Mouse (Mus musculus) forebrain, embryonic 11.5 days (tissue): ENCODE data around the gene Dmkn. TPM values are rescaled to one million over a fixed set of nuclear protein-coding genes. Genes with fewer than 3 reads are reported as not detected.

Experiments used
- ATAC-seq: fragments of 200-750 bp; cut with Nextera tagmentation; replicated peaks from 2 replicates; pipeline ENCODE4 v1.8.0; 2017; ENCODE audit warnings: moderate TSS enrichment; ENCODE audit not compliant: low FRiP score
- DNase-seq: peaks from one replicate; pipeline ENCODE4 v3.0.0-alpha.2; 2017; ENCODE audit warnings: low spot score
- H3K27ac ChIP-seq: fragments of 300-500 bp; sonication (generic); 2 replicates; pipeline ENCODE4 v1.5.1; 2014; ENCODE audit warnings: low read depth, low read length
- H3K27me3 ChIP-seq: fragments of 300-500 bp; sonication (generic); 2 replicates; pipeline ENCODE4 v1.6.1; 2014; ENCODE audit warnings: mild to moderate bottlenecking, low read length, mixed read lengths; ENCODE audit not compliant: control insufficient read depth, insufficient read depth
- H3K36me3 ChIP-seq: fragments of 300-500 bp; sonication (generic); 2 replicates; pipeline ENCODE4 v1.6.1; 2014; ENCODE audit warnings: mild to moderate bottlenecking, low read length, moderate library complexity, mixed read lengths; ENCODE audit not compliant: control insufficient read depth, insufficient read depth
- H3K4me1 ChIP-seq: fragments of 300-500 bp; sonication (generic); replicated peaks from 2 replicates; pipeline ENCODE4 v1.6.1; 2014; ENCODE audit warnings: low read length, mixed read lengths; ENCODE audit not compliant: control insufficient read depth, insufficient read depth
- H3K4me2 ChIP-seq: fragments of 300-500 bp; sonication (generic); 2 replicates; pipeline ENCODE4 v1.6.1; 2014; ENCODE audit warnings: low read depth, mild to moderate bottlenecking, low read length, moderate library complexity, mixed read lengths; ENCODE audit not compliant: severe bottlenecking
- H3K4me3 ChIP-seq: fragments of 300-500 bp; sonication (generic); 2 replicates; pipeline ENCODE4 v1.5.1; 2014; ENCODE audit warnings: low read depth, low read length
- H3K9ac ChIP-seq: fragments of 300-500 bp; sonication (generic); 2 replicates; pipeline ENCODE4 v1.6.1; 2014; ENCODE audit warnings: low read length
- H3K9me3 ChIP-seq: fragments of 300-500 bp; sonication (generic); 2 replicates; pipeline ENCODE4 v1.6.1; 2016; ENCODE audit warnings: low read length, mixed read lengths; ENCODE audit not compliant: control insufficient read depth
- WGBS: fragments of 180-500 bp; shearing (Covaris S2); extraction: QIAGEN DNeasy Blood & Tissue Kit; methylation state at CpG from one replicate; pipeline ENCODE4 v1.1.7; 2014; 5-methylcytosine and 5-hydroxymethylcytosine counted together
- polyA plus RNA-seq: library from polyadenylated mRNA; unstranded; fragments of >200 nt; fragmentation: Nextera tagmentation; extraction: Ambion mirVana; gene quantifications from 2 replicates; pipeline ENCODE4 v1.2.1, GENCODE M21; 2014

Dmkn gene
- polyA plus RNA-seq, 1 experiment from 2014 or later, result not detected

GRCm38 (mm10) chr7:30777911-30778310 lies 14.4 kb downstream of the Dmkn start:
- no peaks in the 10 kb centered on the region for H3K36me3 ChIP-seq
- no peak for ATAC-seq

GRCm38 (mm10) chr7:30781792-30782191 lies 18.2 kb downstream of the Dmkn start:
- ATAC-seq (no peak), DNase-seq (no peak)
- H3K9ac ChIP-seq, result no peak overlapping the region
- H3K4me1 ChIP-seq, result no peaks in the 10 kb centered on the region
- H3K9me3 ChIP-seq, result no peaks in the 10 kb centered on the region
- no peak overlapping the region for H3K4me3 ChIP-seq
- H3K4me2 ChIP-seq, result no peak overlapping the region
- WGBS, result 74% methylated on average over 4 of the region's 4 CpGs
- no peaks in the 10 kb centered on the region for H3K36me3 ChIP-seq
- H3K27me3 ChIP-seq, result no peaks in the 10 kb centered on the region
- no peak overlapping the region for H3K27ac ChIP-seq

More at GRCm38 (mm10) chr7:30777911-30778310, 14.4 kb downstream of the Dmkn start:
- Histone ChIP-seq H3K4me2 (no peak overlapping the region), H3K27ac (no peak overlapping the region), H3K27me3 (no peaks in the 10 kb centered on the region), H3K9ac (no peak overlapping the region), H3K4me3 (no peak overlapping the region), H3K4me1 (no peaks in the 10 kb centered on the region), H3K9me3 (no peaks in the 10 kb centered on the region)
- WGBS, result 86% methylated on average over 1 of the region's 1 CpGs
- DNase-seq, result no peak

- Histone ChIP-seq H3K27ac (no peak overlapping the region), H3K27me3 (no peaks in the 10 kb centered on the region), H3K4me2 (no peak overlapping the region), H3K4me3 (no peak overlapping the region), H3K36me3 (no peaks in the 10 kb centered on the region), H3K4me1 (no peaks in the 10 kb centered on the region), H3K9me3 (no peaks in the 10 kb centered on the region), H3K9ac (no peak overlapping the region)
- ATAC-seq (no peak), DNase-seq (no peak)
- 79% methylated on average over 3 of the region's 3 CpGs for WGBS
Observed at GRCm38 (mm10) chr7:30782658-30783057, 19.1 kb downstream of the Dmkn start.

- no peak for ATAC-seq
- WGBS, result 88% methylated on average over 1 of the region's 1 CpGs
- no peak overlapping the region for H3K27ac ChIP-seq
Observed at GRCm38 (mm10) chr7:30785154-30785553, 21.6 kb downstream of the Dmkn start.

GRCm38 (mm10) chr7:30785721-30786546 lies 22.4 kb downstream of the Dmkn start:
- Histone ChIP-seq H3K27ac (no peak overlapping the region), H3K27me3 (no peaks in the 10 kb centered on the region), H3K36me3 (no peaks in the 10 kb centered on the region), H3K4me2 (no peak overlapping the region), H3K4me3 (no peak overlapping the region), H3K4me1 (no peaks in the 10 kb centered on the region), H3K9ac (no peak overlapping the region), H3K9me3 (no peaks in the 10 kb centered on the region)
- 58% methylated on average over 13 of the region's 13 CpGs for WGBS
- DNase-seq (no peak), ATAC-seq (peak; percentile 71)

More at GRCm38 (mm10) chr7:30785154-30785553, 21.6 kb downstream of the Dmkn start:
- Histone ChIP-seq H3K4me2 (no peak overlapping the region), H3K27me3 (no peaks in the 10 kb centered on the region), H3K9ac (no peak overlapping the region), H3K4me1 (no peaks in the 10 kb centered on the region), H3K4me3 (no peak overlapping the region), H3K36me3 (no peaks in the 10 kb centered on the region), H3K9me3 (no peaks in the 10 kb centered on the region)
- DNase-seq, result no peak

- H3K27me3 ChIP-seq, result no peaks in the 10 kb centered on the region
- H3K36me3 ChIP-seq, result no peaks in the 10 kb centered on the region
- no peaks in the 10 kb centered on the region for H3K9me3 ChIP-seq
- WGBS, result 47% methylated on average over 15 of the region's 15 CpGs
- H3K4me3 ChIP-seq, result no peak within 1 kb of the TSS
- ATAC-seq (no peak), DNase-seq (no peak)
- no peak within 1 kb of the TSS for H3K4me2 ChIP-seq
- no peaks in the 10 kb centered on the region for H3K4me1 ChIP-seq
- H3K27ac ChIP-seq, result no peak within 1 kb of the TSS
- H3K9ac ChIP-seq, result no peak within 1 kb of the TSS
Observed at GRCm38 (mm10) chr7:30787377-30788022, 23.9 kb downstream of the Dmkn start, which contains the start of gene Krtdap. Gene Krtdap (plus strand): TSS chr7:30787896.

- Histone ChIP-seq H3K4me1 (no peaks in the 10 kb centered on the region), H3K27ac (no peak overlapping the region), H3K36me3 (no peaks in the 10 kb centered on the region), H3K4me3 (no peak overlapping the region), H3K27me3 (no peaks in the 10 kb centered on the region), H3K4me2 (no peak overlapping the region), H3K9me3 (no peaks in the 10 kb centered on the region), H3K9ac (no peak overlapping the region)
- 82% methylated on average over 10 of the region's 10 CpGs for WGBS
- DNase-seq (no peak), ATAC-seq (no peak)
Observed at GRCm38 (mm10) chr7:30790141-30790540, 26.6 kb downstream of the Dmkn start.

GRCm38 (mm10) chr7:30791921-30792320 lies 28.4 kb downstream of the Dmkn start:
- WGBS, result 27% methylated on average over 9 of the region's 9 CpGs
- ATAC-seq (no peak), DNase-seq (no peak)
- Histone ChIP-seq H3K9me3 (no peaks in the 10 kb centered on the region), H3K4me2 (no peak overlapping the region), H3K4me1 (no peaks in the 10 kb centered on the region), H3K27ac (no peak overlapping the region), H3K27me3 (no peaks in the 10 kb centered on the region), H3K36me3 (no peaks in the 10 kb centered on the region), H3K9ac (no peak overlapping the region), H3K4me3 (no peak overlapping the region)
